Mouse (Mus musculus) hindbrain, embryonic 16.5 days (tissue): ENCODE results near the gene Zfp715. TPM values are rescaled to one million over a fixed set of nuclear protein-coding genes. Genes with fewer than 3 reads are reported as not detected.
"Not testable (repeated sequence)": the region's sequence is repeated elsewhere in the genome, so short reads cannot be mapped to it uniquely, and the experiment has no call there.

Experiments used
- ATAC-seq: fragments of 200-750 bp; cut with Nextera tagmentation; 2 replicates; pipeline ENCODE4 v1.8.0; 2017; ENCODE audit warnings: moderate TSS enrichment, moderate library complexity
- H3K27ac ChIP-seq: fragments of 300-500 bp; sonication (generic); 2 replicates; pipeline ENCODE4 v1.5.1; 2014; ENCODE audit warnings: low read depth, mild to moderate bottlenecking, control low read depth, low read length, moderate library complexity
- H3K27me3 ChIP-seq: fragments of 300-500 bp; sonication (generic); replicated peaks from 2 replicates; pipeline ENCODE4 v1.6.1; 2014; ENCODE audit warnings: low read length; ENCODE audit not compliant: control insufficient read depth, insufficient read depth
- H3K36me3 ChIP-seq: fragments of 300-500 bp; sonication (generic); 2 replicates; pipeline ENCODE4 v1.6.1; 2014; ENCODE audit warnings: mild to moderate bottlenecking, low read length, moderate library complexity, mixed read lengths; ENCODE audit not compliant: control insufficient read depth, insufficient read depth
- H3K4me1 ChIP-seq: fragments of 300-500 bp; sonication (generic); 2 replicates; pipeline ENCODE4 v1.6.1; 2014; ENCODE audit warnings: low read depth, low read length; ENCODE audit not compliant: control insufficient read depth, insufficient read depth
- H3K4me2 ChIP-seq: fragments of 300-500 bp; sonication (generic); 2 replicates; pipeline ENCODE4 v1.6.1; 2014; ENCODE audit warnings: mild to moderate bottlenecking, low read length, control low read depth, moderate library complexity
- H3K4me3 ChIP-seq: fragments of 300-500 bp; sonication (generic); 2 replicates; pipeline ENCODE4 v1.5.1; 2014; ENCODE audit warnings: mild to moderate bottlenecking, low read length, control low read depth, moderate library complexity
- H3K9ac ChIP-seq: fragments of 300-500 bp; sonication (generic); 2 replicates; pipeline ENCODE4 v1.6.1; 2014; ENCODE audit warnings: low read depth, mild to moderate bottlenecking, control low read depth, low read length, moderate library complexity
- H3K9me3 ChIP-seq: fragments of 300-500 bp; sonication (generic); 2 replicates; pipeline ENCODE4 v1.6.1; 2014; ENCODE audit warnings: mild to moderate bottlenecking, low read length, moderate library complexity; ENCODE audit not compliant: control insufficient read depth
- WGBS: fragments of 180-500 bp; shearing (Covaris S2); extraction: QIAGEN DNeasy Blood & Tissue Kit; methylation state at CpG from one replicate; pipeline ENCODE4 v1.1.7; 2014; 5-methylcytosine and 5-hydroxymethylcytosine counted together
- polyA plus RNA-seq: library from polyadenylated mRNA; unstranded; fragments of >200 nt; fragmentation: Nextera tagmentation; extraction: Ambion mirVana; gene quantifications from 2 replicates; pipeline ENCODE4 v1.2.1, GENCODE M21; 2015

The Zfp715 gene
- polyA plus RNA-seq, 1 experiment from 2014 or later = 19.3 TPM

DNA sequence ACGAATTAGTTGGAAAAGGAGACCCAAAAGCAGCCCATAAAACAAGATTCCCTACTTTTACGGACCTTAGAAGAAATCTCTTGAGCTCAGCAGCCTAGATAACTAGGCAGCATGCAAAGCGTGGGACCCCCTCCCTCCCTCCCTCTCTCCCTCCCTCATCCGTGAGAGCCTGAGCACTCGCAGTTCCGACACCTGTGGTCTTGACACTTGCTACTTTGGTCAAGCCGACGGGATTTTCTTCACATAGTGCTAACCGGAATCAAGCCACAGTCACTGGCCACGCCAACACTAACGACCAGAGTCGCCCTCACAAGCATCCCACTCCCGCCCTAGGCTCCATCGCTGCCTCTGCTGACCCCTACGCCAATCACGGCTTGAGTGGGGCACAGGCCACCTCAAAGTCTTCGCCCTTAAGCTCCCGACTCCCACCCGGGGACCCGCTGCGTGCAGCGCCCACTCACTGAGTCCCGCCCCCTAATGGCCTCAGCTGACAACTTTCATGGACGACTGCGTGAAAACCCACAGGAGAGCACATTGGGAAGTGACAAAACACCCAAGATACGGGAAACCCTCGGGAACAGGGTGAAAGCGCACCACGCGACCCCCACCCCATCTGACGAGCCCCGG, 595 bp downstream of the Zfp715 start:
- peak; percentile 79 for ATAC-seq
- 1% methylated on average over 32 of the region's 32 CpGs for WGBS
- H3K9me3 ChIP-seq = no peaks in the 10 kb centered on the region
- peak overlapping the region; percentile 93 for H3K4me3 ChIP-seq
- H3K36me3 ChIP-seq = peaks cover 9% of the 10 kb centered on the region
- peak overlapping the region; percentile 84 for H3K27ac ChIP-seq
- H3K9ac ChIP-seq = peak overlapping the region; percentile 90
- H3K27me3 ChIP-seq = no peaks in the 10 kb centered on the region
- H3K4me1 ChIP-seq = peaks cover 14% of the 10 kb centered on the region
- H3K4me2 ChIP-seq = peak overlapping the region; percentile 87

DNA sequence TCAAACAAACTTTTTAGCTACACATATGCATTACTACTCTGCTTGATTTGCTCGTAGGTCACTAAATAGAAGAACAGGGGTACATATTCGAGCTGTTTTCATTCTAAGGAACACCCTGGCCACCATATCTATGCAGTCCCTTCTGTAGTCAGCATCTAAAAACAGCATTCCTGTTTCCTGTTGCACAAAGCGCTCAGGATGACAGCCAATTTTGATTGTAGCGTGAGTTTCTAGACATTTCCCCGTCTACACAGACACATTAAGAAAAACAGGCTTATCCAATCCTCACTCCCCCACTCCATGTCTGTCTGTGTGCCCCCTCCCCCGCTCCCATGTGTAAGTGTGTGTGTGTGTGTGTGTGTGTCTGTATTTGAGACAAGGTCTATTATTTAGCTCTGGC, 1.5 kb downstream of the Zfp715 start:
- H3K27ac ChIP-seq = no peak overlapping the region
- H3K9me3 ChIP-seq = no peaks in the 10 kb centered on the region
- H3K36me3 ChIP-seq = peaks cover 9% of the 10 kb centered on the region
- no peak for ATAC-seq
- peak overlapping the region; percentile 93; the same call in 1 of the 2 replicates for H3K4me3 ChIP-seq
- 84% methylated on average over 6 of the region's 6 CpGs for WGBS
- H3K4me2 ChIP-seq = peak overlapping the region; percentile 87
- peaks cover 14% of the 10 kb centered on the region for H3K4me1 ChIP-seq
- no peak overlapping the region for H3K9ac ChIP-seq
- H3K27me3 ChIP-seq = no peaks in the 10 kb centered on the region

DNA sequence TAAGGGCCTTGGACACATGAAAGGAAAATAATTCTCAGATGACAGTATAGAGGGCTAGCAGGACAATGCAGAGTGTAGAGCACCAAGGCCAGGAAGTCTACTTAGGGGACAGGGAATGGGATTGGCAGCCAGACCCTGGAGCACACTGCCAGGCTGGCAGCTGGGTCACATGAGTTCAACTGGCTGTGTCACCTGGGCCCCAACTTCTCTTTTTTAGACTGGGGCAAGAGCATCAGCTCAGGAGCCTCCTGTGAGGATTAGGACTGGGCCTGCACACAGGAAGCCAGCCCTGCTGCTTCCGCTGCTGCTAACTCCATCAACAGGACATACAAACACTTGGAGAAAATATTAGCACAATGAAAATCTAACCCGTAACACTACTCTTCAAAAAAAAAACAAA, 4.0 kb downstream of the Zfp715 start:
- ATAC-seq = no peak
- Histone ChIP-seq H3K9me3 (no peaks in the 10 kb centered on the region), H3K27ac (no peak overlapping the region), H3K36me3 (peaks cover 9% of the 10 kb centered on the region), H3K9ac (no peak overlapping the region), H3K4me3 (no peak overlapping the region), H3K4me2 (no peak overlapping the region), H3K4me1 (peaks cover 14% of the 10 kb centered on the region), H3K27me3 (no peaks in the 10 kb centered on the region)
- 83% methylated on average over 2 of the region's 2 CpGs for WGBS

DNA sequence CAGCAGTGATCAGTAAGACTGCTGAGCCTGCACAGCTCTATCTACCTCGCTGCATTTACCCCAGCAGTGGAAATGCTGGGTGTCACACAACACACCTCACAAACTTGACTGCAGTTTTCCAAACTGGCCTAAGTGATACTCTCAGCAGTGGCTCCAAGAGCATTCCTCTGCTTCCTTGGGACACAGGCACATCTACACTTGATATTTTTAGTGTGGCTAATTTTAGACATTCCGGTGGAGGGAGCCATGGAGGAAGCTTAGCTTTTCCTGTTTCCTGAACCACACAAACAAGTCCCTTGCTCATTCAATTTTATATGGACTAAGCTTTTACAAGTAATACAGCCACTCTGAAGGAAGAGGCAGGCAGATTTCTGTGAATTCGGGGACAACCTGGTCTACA, 7.9 kb downstream of the Zfp715 start:
- Histone ChIP-seq H3K9me3 (no peaks in the 10 kb centered on the region), H3K4me2 (no peak overlapping the region), H3K4me3 (no peak overlapping the region), H3K36me3 (peaks cover 29% of the 10 kb centered on the region), H3K27me3 (no peaks in the 10 kb centered on the region), H3K4me1 (no peaks in the 10 kb centered on the region), H3K27ac (no peak overlapping the region), H3K9ac (no peak overlapping the region)
- ATAC-seq = no peak
- 89% methylated on average over 3 of the region's 3 CpGs for WGBS

DNA sequence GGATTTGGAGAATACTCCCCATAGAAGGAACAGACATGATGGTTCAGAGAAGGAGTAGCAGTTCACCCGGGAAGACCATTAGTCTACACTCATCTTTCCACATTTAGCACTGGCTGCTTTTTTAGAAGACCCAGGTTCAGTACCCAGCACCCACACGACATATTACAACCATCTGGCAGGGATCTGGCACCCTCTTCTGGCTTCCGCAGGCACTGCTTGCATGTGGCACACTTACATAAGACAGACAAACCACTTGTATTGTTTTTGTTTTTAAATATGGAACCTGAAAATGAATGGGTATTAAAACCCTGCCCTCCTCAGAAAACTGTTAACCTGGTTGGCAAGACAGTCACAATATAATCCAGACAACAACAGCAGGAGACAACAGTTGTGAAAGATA, 21.6 kb downstream of the Zfp715 start:
- H3K9ac ChIP-seq = no peak overlapping the region
- 92% methylated on average over 3 of the region's 3 CpGs for WGBS
- no peaks in the 10 kb centered on the region for H3K4me1 ChIP-seq
- H3K4me2 ChIP-seq = no peak overlapping the region
- no peaks in the 10 kb centered on the region for H3K9me3 ChIP-seq
- no peak for ATAC-seq
- H3K4me3 ChIP-seq = no peak overlapping the region
- 0 out of 2 replicates have a peak, but pooled peaks cover 5% of the 10 kb centered on the region for H3K36me3 ChIP-seq
- H3K27me3 ChIP-seq = no peaks in the 10 kb centered on the region
- H3K27ac ChIP-seq = no peak overlapping the region

DNA sequence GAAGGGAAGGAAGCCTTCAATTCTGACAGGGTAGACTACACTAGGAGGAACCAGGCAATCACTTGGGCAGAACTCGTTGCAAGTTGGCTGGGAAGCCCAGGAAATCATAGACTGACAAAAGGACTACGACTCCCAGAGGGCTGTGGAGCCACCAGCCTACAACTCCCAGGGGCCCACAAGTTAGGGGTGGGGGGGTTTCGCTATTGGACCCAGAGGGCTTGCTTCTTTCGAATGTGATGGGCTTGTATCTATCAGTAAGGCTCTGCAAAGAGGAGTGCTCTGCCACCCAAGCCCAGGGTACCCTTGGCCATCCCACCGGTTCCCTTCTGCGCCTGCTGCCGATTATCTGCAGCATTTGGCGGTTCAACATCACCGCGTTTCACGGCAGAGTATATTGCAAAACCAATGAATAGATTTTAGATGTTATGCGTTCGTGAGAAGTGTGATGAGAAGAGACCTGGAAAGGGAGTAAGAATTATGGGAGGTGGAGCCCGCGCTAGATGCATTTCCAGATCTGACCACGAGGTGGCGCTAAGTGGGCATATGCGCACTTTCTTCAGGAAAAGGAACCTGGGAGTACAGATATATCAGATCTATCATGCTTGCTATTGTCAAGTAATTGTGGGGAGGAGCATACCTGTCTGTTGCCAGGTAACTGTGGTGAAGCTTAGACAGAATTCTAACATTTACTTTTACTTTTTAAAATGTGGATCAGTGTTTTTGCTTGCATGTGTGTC, 30.1 kb downstream of the Zfp715 start:
- no peaks in the 10 kb centered on the region for H3K27me3 ChIP-seq
- no peaks in the 10 kb centered on the region for H3K4me1 ChIP-seq
- 12% methylated on average over 18 of the region's 18 CpGs for WGBS
- no peaks in the 10 kb centered on the region for H3K36me3 ChIP-seq
- H3K4me3 ChIP-seq = peak overlapping the region; percentile 49
- peak; percentile 94 for ATAC-seq
- H3K27ac ChIP-seq = peak overlapping the region; percentile 75
- peak overlapping the region; percentile 71 for H3K9ac ChIP-seq
- no peaks in the 10 kb centered on the region for H3K9me3 ChIP-seq
- H3K4me2 ChIP-seq = peak overlapping the region; percentile 70

DNA sequence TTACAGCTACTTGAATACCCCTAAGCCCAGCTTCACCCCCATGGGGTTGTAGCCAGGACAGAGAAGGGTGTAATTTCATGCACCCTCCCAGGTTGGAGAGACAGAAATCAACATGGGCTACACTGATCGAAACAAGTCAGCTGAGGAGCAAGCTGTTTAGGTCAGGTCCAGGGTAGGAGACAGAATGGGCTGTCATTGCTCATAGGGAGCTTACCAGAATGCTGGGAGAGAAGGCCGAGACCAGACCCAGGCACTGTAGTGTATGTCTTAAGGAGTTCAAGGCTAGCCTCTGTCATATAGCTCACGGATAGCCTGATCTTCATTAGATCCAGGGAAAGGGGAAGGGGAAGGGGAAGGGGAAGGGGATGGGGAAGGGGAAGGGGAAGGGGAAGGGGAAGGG, 30.6 kb downstream of the Zfp715 start:
- H3K9me3 ChIP-seq = no peaks in the 10 kb centered on the region
- no peak overlapping the region for H3K9ac ChIP-seq
- 88% methylated on average over 3 of the region's 3 CpGs for WGBS
- H3K27ac ChIP-seq = no peak overlapping the region
- peak; percentile 40; the same call in 1 of the 2 replicates for ATAC-seq
- H3K36me3 ChIP-seq = no peaks in the 10 kb centered on the region
- H3K4me1 ChIP-seq = no peaks in the 10 kb centered on the region
- no peak overlapping the region for H3K4me3 ChIP-seq
- no peaks in the 10 kb centered on the region for H3K27me3 ChIP-seq
- no peak overlapping the region; the same call in 1 of the 2 replicates for H3K4me2 ChIP-seq

DNA sequence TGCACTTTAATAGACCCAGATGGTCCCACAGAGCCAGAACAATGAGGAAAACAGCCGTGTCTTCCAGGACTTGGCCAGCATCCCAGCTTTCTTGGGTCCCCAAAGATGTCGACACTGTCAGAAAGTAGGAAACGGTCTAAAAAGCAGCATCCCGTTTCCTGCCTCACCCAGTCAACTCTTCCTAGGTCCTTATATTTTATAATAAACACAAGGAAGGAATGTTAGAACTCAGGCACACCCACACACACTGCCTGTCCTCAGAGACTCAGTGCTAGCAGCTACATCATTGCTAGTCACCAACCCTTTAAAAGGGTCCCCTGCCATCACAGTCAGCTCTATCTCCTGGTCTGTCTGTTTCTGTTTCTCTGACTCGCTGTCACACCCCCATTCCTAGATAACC, 35.7 kb downstream of the Zfp715 start:
- H3K27me3 ChIP-seq = no peaks in the 10 kb centered on the region
- no peaks in the 10 kb centered on the region for H3K4me1 ChIP-seq
- no peak overlapping the region for H3K9ac ChIP-seq
- H3K27ac ChIP-seq = no peak overlapping the region
- H3K9me3 ChIP-seq = no peaks in the 10 kb centered on the region
- 51% methylated on average over 5 of the region's 5 CpGs for WGBS
- no peaks in the 10 kb centered on the region for H3K36me3 ChIP-seq
- H3K4me3 ChIP-seq = no peak overlapping the region
- ATAC-seq = no peak
- no peak overlapping the region for H3K4me2 ChIP-seq

DNA sequence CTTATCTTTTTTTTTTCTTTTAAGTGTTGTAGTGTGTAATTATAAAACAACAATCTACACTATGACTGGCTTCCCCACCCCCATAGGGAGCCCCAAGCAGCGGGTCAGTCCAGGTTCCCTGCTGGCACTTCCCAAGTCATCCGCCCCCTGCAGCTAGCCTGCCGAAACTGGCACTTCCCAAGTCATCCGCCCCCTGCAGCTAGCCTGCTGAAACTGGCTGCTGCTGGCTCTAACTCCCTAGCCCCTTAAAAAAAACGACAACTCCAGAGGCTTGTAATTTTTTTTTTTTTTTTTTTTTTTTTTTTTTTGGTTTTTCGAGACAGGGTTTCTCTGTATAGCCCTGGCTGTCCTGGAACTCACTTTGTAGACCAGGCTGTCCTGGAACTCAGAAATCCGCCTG, 36.9 kb downstream of the Zfp715 start:
- H3K27ac ChIP-seq, H3K9ac ChIP-seq, H3K4me3 ChIP-seq, H3K9me3 ChIP-seq, H3K4me1 ChIP-seq, ATAC-seq, H3K4me2 ChIP-seq, H3K27me3 ChIP-seq, H3K36me3 ChIP-seq: not testable (repeated sequence)
- 54% methylated on average over 6 of the region's 7 CpGs for WGBS
